Mouse (Mus musculus): ENCODE data around the gene RPS10-NUDT3.

DNA sequence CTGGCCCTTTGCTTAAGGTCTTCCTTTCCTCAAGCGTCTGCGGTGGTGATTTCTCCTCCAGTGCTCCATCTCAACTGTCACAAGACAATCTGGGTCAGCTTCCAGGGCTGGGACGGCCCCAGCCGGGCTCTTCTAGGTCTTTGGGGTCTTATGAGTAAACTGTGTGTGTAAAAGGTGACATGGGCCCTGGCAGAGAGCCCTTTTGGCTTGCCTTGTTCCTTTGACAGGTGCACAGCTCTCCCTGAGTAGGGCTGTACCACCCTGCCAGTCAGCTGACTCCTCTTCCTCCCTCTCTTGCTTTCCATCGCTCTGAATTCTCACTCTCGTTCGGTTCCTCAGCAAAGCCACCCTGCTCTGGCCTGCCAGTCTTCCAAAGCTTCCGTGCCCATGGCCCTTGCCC is 22.1 kb upstream of the RPS10-NUDT3 start:
- no peak for TF ChIP-seq CTCF (IDR thresholded peaks at IDR 0.05; ENCODE audit: control insufficient read depth, insufficient read depth, low read length)
- TF ChIP-seq POLR2A (IDR thresholded peaks at IDR 0.05; ENCODE audit: borderline replicate concordance, control insufficient read depth, low read depth, low read length): no peak
